Mouse (Mus musculus) cortical plate, adult 2 months (tissue): ENCODE measurements around the gene Fhod1. TPM values are rescaled to one million over a fixed set of nuclear protein-coding genes. Genes with fewer than 3 reads are reported as not detected.

Source experiments
- H3K27ac ChIP-seq: fragments of 200-500 bp; 2 replicates; pipeline ENCODE4 v1.5.1; 2012; ENCODE audit warnings: low read length, control low read depth, inconsistent platforms; ENCODE audit not compliant: insufficient read depth
- H3K4me1 ChIP-seq: fragments of 200-500 bp; 2 replicates; pipeline ENCODE4 v1.6.1; 2011; ENCODE audit warnings: low read length; ENCODE audit not compliant: control insufficient read depth, insufficient read depth
- H3K4me3 ChIP-seq: fragments of 200-500 bp; 2 replicates; pipeline ENCODE4 v1.5.1; 2011; ENCODE audit warnings: mild to moderate bottlenecking, low read length, control low read depth; ENCODE audit not compliant: insufficient read depth
- CTCF ChIP-seq: fragments of 200-500 bp; IDR thresholded peaks from 2 replicates; pipeline ENCODE4 v1.5.1; 2011; ENCODE audit warnings: mild to moderate bottlenecking, control low read depth, low read length; ENCODE audit not compliant: insufficient read depth; ENCODE audit errors: extremely low read depth
- POLR2A ChIP-seq: fragments of 200-500 bp; IDR thresholded peaks from 2 replicates; pipeline ENCODE4 v1.6.1; 2011; ENCODE audit warnings: mild to moderate bottlenecking, low read length, control low read depth; ENCODE audit not compliant: insufficient read depth; ENCODE audit errors: extremely low read depth
- polyA plus RNA-seq: library from polyadenylated mRNA; depleted of rRNA; stranded (reverse); fragments of >200 nt; gene quantifications from 2 replicates; pipeline ENCODE4 v1.2.3, GENCODE M21; 2012

Fhod1 gene
- polyA plus RNA-seq, 1 experiment = 3.4 TPM

GRCm38 (mm10) chr8:105350186-105350585 lies 2.4 kb upstream of the Fhod1 start:
- no peak for TF ChIP-seq CTCF
- no peak for TF ChIP-seq POLR2A
- peak overlapping the region; percentile 61 for H3K4me3 ChIP-seq
- H3K27ac ChIP-seq = no peak overlapping the region
- H3K4me1 ChIP-seq = no peaks in the 10 kb centered on the region

GRCm38 (mm10) chr8:105349096-105349771 lies 1.5 kb upstream of the Fhod1 start:
- TF ChIP-seq POLR2A (no peak), CTCF (no peak)
- Histone ChIP-seq H3K27ac (peak overlapping the region; percentile 3; the same call in 1 of the 2 replicates), H3K4me1 (no peaks in the 10 kb centered on the region), H3K4me3 (peak overlapping the region; percentile 61)

- no peaks in the 10 kb centered on the region for H3K4me1 ChIP-seq
- peak within 1 kb of the TSS; percentile 3; the same call in 1 of the 2 replicates for H3K27ac ChIP-seq
- peak within 1 kb of the TSS; percentile 61 for H3K4me3 ChIP-seq
- TF ChIP-seq POLR2A (no peak), CTCF (no peak)
These were observed 820 bp upstream of the Fhod1 start, which contains the start of gene Slc9a5 for GRCm38 (mm10) chr8:105348450-105349095. TSS of gene Slc9a5 (plus strand) at chr8:105348843.

GRCm38 (mm10) chr8:105346611-105347427 lies 934 bp downstream of the Fhod1 start:
- H3K27ac ChIP-seq = no peak overlapping the region
- peak overlapping the region; percentile 61 for H3K4me3 ChIP-seq
- TF ChIP-seq POLR2A (no peak), CTCF (no peak)
- no peaks in the 10 kb centered on the region for H3K4me1 ChIP-seq

DNA sequence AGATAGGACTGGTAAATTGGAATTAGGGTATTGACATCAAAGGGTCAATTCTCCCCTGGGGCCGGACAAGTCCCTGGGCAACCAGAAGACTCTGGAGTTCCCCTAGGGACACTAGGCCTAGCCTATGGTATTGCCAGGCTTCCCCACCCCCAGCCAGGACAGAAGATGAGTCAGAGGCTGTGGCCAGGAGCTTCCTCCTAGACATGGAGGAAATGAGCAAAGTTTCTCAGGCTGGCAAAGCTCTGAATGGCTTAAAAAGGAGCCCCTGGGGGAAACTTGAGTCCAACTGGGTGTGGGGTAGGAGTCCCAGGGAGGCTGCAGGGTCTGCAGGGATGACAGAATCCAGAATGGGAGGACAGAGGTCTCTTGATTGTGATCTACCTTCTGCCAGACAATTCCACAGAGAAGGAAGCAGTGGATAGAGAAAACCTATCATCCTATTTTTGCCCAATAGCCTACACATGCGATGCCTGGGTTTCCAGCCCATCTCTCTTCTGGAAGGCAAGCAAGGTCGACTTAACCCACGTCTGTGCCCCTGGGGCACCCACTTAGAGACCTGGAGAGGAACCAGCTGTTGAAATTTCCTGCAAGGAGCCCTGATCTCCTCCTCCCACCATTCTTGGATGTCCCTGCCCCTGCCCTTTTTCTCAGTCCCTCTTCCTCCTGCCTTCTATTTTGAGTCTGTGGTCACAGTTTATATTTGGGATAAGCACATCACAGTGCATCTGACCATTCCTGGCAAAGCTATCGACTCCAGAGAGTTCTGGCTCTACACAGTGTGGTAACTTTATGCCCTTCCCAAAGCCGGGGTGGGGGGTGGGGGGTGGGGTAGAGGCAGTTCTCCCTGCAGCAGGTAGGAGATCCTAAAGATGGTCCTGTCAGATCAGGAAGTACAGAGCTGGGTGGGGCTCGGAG lies 2.4 kb downstream of the Fhod1 start:
- TF ChIP-seq POLR2A (no peak), CTCF (no peak)
- no peak overlapping the region for H3K27ac ChIP-seq
- no peak overlapping the region for H3K4me3 ChIP-seq
- H3K4me1 ChIP-seq = no peaks in the 10 kb centered on the region

GRCm38 (mm10) chr8:105343791-105344574 lies 3.8 kb downstream of the Fhod1 start:
- Histone ChIP-seq H3K27ac (no peak overlapping the region), H3K4me3 (no peak overlapping the region), H3K4me1 (no peaks in the 10 kb centered on the region)
- TF ChIP-seq POLR2A = no peak
- no peak for TF ChIP-seq CTCF

- Histone ChIP-seq H3K27ac (no peak overlapping the region), H3K4me3 (no peak overlapping the region), H3K4me1 (no peaks in the 10 kb centered on the region)
- TF ChIP-seq CTCF (no peak), POLR2A (no peak)
These were observed 5.0 kb downstream of the Fhod1 start for GRCm38 (mm10) chr8:105342768-105343167.

- Histone ChIP-seq H3K4me3 (no peak overlapping the region), H3K4me1 (no peaks in the 10 kb centered on the region), H3K27ac (no peak overlapping the region)
- TF ChIP-seq POLR2A (no peak), CTCF (no peak)
These were observed 6.4 kb downstream of the Fhod1 start for GRCm38 (mm10) chr8:105341399-105341798.
